Mouse (Mus musculus) fibroblast of lung, adult 2 months (primary cell): ENCODE data around the gene Lpcat4.

ENCODE experiments used
- DNase-seq: peaks from one replicate; pipeline ENCODE4 v3.0.0-alpha.2; 2011; ENCODE audit warnings: low read depth

The Lpcat4 gene

DNA sequence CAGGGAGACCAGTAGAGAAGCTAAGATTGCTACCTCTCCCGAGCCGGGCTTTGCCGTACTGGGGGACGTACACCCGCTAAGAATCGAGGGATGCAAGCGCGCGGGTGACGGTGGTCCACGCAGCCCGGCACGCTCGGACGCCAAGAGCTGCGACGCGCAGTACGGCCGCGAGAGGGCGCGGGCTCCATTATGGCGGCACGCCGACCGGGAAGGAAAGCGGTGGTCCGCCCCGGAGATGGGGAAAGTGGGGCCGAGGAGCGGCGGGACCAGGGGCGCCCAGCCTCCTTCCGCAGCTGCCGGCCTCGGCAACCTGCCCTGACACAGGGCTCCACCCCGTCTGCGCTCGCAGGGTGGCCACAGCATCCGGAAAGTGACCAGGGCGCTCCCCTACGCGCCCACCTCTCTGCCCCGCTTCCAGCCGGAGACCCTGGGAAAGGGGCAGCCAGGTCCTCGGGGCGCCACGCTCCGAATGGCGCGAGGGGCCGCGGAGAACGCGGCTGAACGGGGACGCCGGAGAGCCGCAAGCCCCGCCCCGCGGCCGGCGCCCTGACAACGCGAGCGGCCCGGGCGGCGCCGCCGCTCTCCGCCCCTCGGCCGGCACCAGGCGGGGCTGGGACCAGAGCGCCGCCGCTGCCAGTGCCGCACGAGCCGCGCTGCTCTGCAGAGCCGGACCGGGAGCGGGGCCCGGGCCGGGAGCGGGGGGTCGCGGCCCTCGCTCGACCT, at the start of gene Lpcat4:
TSS of gene Lpcat4 (plus strand) at position 257 of the 723 bp plus-strand sequence.
- DNase-seq: no peak

DNA sequence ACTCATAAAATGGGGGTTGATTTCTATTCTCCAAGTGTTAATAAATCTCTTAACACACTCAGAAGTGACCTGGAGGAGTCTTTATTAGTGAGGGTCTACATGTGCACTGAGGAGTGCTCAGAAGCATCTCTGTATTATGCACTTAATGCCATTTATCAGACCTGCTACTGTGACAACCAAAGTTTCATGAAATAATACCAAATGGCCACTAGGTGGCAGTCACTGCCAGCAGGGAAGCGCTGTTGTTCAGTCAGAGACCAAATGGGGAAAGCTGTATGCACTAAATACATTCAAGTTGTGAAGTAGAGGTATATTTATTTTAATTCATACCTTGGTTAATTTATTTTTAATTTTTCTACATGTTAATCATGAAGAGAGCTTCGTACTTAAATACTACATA, 42.4 kb upstream of the Lpcat4 start:
- no peak for DNase-seq

DNA sequence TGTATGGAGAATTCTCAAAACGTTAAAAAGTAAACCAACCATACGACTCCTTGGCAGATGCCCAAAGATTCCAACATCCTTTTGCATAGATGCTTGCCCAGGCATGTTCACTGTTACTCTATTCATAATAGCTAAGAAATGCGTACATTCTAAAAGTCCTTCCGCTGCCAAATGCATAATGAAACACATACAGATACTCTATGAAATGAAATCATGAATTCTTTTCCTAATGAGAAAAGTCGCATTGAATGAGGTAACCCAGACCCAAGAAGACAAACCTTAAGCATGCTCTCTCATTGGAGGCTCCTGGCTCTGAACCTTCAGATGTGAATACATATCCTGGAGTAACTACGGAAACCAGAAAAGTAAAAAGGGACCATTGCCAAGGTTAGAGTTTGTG, 36.2 kb upstream of the Lpcat4 start:
- peak; percentile 32 for DNase-seq

DNA sequence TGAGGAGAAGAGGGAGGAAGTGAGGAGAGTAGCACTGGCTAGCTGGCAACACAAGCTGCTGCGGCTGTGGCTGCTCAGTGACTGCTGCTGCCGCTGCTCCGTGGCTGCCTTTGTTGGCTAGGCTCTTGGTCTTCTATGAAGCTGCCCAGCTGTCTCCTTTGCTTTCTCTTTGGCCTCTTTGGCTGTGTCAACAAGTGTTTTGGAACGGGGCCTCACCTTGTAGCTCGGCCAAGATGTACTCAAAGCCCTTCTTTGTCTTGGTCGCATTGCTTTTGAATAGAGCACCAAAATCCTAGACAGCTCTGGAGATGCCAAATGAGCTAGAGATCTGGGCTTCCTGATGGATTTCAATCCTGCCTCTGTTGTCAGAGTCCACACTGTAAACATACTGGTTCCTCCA, 29.1 kb upstream of the Lpcat4 start:
- peak; percentile 55 for DNase-seq

DNA sequence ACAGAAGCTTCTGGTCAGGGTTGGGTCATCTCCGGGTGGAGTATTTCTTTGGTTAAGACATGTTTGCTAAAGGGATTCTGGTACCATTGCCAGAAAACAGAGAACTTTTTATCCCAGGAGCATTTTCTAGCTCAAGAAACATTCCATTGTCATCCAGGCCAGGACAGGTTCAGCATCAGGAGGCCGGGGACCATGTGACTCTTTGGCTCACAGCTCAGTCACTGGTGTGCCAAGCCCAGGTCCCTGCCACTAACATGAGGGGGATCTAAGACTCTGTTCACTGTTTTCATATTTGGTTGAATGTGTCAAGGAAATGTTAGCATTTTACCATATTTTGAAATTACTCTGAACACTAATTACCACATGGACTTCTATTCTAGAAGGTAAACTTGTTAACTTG, 28.6 kb upstream of the Lpcat4 start:
- no peak for DNase-seq

DNA sequence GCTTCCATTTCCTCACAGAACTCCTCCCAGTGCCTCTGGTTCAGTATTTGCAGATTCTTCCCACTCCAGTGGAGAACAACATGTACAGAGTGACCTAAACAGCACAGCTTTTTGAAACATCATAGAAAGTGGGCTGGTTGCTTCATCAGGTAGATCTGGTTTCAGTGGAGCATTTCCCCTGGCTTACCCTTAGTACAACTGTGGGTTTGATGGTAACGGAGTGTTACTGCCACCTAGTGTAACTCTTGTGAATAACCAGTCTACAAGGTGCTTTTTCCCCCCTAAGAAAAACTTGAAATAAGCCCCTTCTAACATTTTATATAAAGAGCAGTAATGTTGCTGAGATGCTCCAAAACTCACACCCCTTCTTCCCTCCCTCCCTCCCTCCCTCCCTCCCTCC, 23.3 kb upstream of the Lpcat4 start:
- no peak for DNase-seq

DNA sequence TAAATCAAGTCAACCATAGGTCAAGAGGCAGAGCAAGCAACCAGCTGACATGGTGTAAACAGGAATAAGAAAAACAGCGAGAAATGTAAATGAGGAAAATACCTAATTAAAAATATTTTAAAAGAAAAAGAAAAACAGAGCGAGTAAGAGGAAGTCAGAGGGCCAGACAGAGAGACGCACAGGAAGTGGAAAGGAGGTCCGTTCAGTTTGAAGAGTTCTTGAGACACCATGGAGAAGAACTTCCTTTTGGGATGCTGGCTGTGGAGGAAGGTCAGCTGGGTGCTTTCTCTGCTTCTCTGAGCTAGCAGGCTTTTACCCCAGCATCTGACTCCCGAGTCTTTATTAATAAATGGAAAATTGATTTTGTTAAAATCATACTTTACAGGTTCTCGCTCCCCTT, 21.7 kb upstream of the Lpcat4 start:
- DNase-seq: no peak

DNA sequence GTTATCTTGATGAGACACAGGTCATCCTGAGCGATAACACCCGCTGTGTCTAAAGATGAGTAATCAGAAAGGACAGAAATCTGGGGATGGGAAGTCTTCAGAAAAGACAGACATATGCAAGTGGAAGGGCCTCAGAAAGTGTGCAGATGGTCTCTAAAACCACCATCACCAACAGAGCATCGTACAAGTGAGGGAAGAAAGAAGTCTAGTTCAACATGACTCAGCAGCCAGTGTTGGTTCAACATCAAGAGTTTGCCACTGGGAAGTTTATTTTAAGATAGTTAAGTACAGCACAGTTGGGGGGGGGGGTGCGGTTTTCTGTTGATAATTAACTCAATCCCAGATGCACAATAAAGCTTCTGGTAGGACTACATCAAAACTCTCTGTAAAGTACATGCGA, 18.4 kb upstream of the Lpcat4 start:
- DNase-seq: no peak

DNA sequence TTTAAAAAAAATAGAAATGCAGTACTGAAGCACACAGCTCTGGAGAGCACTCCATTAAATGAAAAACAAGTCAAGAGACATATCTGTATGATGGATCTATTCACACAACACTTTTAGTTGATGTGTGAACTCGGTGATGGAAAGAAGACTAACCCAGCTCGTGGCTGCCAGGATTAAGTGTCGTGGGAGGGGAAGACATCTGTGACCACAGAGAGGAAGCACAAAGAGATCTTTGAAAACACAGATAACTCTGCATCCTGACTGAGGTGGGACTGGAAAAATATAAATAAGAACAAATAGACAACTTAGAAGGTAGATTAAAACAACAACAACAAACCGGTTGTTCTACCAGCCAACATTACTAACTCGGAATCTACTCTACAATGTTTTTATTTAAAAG, 16.7 kb upstream of the Lpcat4 start:
- no peak for DNase-seq

DNA sequence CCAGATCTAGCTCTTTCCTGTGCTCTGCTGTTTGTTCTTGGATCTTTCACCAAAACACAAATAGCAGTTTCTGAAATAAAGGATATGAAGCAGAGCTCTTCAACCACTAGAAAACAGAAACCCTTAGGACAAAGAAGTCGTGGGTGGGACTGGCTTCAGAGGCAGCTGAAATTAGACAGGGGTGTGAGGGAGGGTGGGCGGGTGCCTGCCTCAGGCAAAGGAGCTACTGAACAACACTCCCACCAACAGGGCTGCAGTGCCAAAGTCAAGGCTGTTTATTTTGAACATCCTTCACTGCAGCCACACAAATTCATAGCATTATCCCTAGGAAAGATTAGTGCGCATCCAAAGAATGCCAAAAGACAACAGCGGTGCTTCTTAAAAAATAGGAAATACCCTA, 14.9 kb upstream of the Lpcat4 start:
- no peak for DNase-seq

DNA sequence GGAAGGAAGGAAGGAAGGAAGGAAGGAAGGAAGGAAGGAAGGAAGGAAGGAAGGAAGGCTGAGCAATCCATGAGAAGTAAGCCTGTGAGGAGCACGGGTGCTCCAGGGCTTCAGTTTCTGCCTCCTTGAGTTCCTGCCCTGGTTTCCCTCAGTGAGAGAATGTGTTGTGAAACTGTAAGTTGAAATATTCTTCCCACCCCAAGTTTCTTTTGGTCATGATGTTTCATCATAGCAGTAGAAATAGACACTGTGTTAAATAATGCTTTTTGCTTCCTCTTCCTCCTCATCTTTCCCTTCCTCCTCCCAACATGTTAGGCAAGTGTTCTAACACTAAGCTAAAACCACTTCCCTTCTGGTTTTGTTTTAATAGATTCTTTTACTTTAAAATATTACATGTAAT, 6.6 kb upstream of the Lpcat4 start:
- no peak for DNase-seq

DNA sequence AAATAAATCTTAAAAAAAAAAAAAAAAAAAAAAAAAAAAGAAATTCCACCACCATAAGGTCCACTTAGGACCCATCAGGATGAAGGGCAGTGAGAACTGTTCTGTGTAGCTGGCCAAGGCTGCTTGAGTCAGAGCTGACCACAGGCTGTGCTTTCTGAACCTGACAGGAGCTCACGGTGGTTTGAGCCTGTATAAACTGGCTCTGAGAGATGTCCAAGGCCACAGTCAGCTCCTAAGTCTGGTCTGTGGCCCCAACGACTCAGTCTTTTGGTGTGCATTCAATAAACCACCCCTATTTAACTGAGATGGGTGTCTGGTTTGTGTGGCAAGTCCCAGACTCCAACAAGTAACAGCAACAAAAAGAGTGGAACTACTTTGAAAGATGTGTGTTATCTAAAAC, 2.6 kb upstream of the Lpcat4 start:
- peak; percentile 54 for DNase-seq

DNA sequence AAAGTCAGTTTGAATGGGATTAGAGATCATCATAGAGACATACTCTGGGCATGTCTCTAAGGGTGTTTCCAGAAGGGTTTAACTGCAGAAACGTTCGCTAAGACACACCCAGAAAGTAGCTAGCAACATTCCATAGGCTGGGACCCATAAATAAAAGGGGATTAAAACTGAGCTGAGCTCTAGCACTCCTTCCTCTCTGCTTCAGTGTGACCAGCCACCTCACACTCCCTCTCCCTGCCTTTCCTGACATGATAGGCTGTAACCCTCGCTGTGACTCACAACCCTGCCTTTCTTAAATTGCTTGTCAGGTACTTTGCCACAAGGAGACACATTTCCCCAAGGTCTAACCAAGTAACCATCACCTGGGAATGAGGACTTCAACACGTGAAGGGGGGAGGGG, 1.3 kb upstream of the Lpcat4 start:
- no peak for DNase-seq

DNA sequence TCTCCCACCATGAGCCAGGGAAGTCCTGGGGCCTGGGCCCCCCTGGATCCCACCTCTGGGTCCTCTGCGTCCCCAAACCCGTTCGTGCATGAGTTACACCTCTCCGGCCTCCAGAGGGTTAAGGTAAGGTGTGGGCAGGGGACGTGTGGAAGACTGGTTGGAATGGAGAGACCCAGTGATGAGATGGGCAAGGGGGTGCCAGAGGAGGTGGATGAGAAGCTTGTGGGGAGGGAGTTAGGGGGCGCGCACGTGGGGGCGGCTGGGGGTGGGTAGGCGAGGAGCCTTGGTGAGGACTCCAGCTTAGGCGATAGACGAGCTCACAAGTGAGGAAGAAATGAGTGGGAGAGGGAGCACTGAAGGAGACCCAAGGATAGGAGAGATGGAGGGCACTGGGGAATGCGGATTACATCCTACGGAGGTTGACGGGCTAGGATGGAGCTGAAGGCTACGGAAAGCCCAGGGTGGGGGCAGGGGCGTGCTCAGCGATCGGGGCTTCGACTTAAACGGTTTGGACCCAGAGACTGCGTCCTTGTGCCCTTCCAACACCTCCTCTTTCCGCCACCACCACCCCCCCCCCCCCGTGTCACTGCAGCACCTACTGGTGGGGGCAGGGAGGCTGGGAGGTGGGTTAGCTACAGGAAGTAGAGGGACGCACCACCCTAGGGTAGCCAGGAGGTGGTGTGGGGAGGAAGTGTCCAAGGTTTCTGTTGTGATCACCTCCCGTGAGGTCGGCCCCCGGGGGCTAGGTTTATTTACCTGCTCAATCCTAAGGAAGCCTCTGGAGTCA, 860 bp downstream of the Lpcat4 start:
- no peak for DNase-seq

DNA sequence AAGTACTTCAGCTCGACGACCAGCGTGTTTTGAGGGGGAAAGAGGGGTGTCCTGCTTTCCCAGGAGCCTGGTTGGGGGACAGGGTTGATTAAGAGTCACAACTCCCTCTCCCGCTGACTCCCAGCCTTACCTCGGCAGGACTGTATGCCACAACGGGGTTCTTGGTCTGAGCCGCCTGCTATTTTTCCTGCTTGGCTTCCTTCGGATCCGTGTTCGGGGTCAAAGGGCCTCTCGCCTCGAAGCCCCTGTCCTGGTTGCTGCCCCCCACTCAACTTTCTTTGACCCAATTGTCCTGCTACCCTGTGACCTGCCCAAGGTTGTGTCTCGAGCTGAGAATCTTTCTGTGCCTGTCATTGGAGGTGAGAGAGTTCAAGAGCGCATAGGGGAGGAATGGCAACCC, 2.5 kb downstream of the Lpcat4 start:
- DNase-seq: no peak

DNA sequence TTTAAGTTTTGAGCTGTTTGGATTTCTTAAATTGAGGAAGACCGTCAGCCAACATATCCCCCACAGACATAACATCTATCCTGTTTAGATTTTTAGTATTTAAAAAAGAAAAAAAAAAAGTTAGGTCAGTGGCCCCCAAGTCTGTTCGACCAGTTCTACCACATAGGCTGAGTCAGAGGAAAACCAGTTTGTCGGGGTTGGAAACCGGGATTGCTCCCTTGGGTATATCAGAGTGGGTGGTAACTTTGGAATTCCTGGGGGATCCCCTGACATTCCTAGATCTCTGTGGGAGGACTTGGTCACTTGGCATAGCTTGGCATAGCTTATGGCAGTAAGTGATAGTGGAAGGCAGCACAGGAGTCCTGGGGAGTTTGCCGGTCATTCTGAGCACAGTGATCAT, 6.0 kb downstream of the Lpcat4 start:
- DNase-seq: no peak

DNA sequence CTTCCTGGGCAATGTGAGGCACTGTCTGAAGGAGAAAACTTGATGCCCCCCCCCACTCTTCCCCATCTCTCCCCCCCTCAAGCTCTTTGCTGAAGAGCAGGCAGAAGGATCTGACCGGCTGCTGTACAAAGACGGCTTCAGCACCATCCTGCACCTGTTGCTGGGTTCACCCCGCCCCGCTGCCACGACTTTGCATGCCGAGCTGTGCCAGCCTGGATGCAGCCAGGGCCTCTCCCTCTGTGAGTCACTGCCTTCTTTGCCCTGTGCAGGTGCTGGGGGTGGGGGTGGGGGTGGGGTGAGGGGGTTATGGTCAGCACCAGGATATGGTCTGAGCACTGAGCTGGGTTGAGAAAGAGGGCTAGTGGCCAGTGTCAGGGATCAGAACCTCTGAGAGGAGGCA, 6.9 kb downstream of the Lpcat4 start:
- DNase-seq: no peak

DNA sequence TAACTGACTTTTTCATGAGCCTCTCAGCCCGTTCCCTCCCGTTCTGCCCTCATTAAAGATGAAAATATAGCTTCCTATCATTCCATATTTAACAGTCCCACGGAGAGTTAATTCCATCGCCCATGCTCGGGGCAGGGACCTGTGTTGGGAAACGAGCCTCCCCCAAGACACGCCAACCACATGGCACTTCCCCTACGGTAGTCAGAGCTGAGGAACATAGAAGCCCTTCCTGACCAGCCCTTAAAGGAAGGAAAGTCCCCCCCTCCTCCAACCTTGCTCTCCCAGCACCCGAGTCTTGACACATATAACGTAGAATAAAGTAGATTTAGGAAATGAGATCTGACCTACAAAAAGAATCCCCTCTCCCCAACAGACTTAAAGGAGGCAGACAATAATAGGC, 8.1 kb downstream of the Lpcat4 start:
- DNase-seq: no peak

DNA sequence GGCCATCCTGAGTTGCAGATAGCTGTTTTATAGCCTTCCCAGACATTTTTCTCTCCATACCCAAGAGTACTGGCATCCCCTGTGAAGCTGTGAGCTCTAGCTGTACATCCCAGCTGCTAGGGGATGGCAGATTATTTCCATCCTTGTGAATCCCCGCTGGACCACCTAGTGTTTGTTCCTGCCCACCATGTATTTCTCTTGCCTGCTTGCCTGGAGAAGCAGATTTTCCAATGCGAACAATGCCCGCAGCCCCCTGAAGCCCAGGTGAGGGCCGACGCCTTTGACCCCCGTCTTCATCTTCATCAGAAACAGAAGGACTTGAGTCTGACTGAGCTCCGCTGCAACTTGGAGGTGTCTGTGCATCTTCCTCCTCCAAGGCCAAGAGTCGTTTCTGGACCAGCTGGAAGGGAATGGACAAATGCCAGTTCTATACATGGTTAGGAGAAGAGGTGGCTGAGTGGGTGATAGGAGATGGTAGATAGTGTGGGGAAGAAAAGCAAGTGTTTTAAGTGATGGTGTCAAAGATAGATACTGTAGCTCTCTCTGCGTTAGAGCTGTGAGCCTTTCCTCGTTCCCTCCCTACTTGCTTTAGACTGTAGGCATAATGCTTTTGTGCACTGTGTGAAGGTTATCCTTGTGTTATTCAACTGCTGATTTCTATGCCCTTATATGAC, 10.6 kb downstream of the Lpcat4 start:
- DNase-seq: no peak

DNA sequence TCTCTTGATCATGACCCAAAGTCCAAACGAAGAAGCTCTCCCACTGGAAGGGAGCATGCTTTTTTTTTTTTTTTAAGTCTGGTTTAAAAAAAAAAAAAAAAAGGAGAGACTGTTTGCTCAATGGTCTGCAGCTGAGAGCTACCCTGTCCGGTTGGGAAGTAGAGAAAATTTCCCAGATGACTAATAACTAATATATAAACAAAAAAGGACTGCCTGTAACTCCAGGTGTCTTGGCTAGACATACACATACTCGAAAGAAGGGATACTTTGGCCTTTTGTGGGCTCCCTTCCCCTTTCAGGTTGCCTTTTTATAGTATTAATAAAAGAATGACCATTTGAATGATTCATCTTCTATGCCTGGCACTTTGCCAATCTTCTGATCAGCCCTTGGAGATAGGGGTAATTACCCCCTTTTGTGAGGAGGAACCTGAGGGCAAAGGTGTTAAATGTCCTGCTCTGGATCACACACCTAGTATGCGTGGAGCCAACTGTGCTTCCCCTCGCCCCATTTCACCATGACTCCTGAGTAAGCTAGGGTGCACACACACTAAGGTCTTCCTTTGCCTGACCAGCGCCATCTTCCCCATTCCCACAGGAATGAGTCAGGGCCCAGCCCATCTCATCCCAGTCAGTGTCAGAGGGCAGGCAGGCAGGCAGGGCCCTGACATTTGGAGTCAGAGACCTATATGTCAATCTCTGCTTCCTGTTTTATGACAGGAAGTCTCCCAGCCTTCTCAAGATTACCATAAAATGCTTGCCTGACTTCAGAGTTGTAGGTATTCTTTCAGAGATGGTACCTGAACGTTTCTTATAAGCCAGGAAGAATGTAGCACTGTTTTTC, 15.6 kb downstream of the Lpcat4 start:
- no peak for DNase-seq

DNA sequence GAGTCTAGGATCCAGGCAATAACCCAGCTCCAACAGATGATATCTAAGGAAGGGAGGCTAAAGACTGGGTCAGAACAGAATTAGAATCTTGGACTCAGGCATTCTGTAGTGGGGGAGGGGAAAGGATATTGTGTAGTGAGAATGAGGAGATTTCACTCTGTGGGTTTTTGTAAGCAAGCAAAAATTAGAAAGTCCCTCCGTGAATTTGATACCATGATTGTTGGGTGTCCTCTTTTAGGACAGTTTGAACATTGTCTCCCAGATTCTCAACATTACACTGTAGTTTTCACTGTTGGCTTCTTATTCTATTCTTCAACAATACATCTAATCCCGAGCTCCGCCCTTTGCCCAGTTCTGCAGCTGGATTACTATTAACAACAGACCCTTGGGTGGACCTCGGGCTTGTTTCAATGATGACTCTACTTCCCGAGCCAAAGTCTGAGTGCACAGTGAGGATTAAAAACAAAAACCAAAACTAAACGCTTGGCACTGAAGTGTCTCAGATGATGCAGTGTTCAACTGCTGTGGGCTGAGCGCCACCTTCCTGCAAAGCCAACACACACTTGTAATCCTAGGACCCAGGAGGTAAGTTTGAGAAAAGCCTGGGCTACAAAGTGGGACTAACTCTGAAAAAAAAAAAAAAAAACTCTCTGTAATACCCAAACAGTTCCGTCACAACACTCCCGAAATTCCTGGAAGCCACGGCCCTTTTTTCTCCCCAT, 20.1 kb downstream of the Lpcat4 start, which contains the start of gene Nutm1:
TSS of gene Nutm1 (minus strand) at position 51 of the 722 bp plus-strand sequence.
- no peak for DNase-seq
